Mouse (Mus musculus) liver, adult 2 months (tissue): ENCODE measurements around the gene Rhod.

Experiments
- CTCF ChIP-seq: fragments of 200-500 bp; IDR thresholded peaks from 2 replicates; pipeline ENCODE4 v1.5.1; 2011; ENCODE audit warnings: low read depth, low read length, control low read depth
- POLR2A ChIP-seq: fragments of 200-500 bp; IDR thresholded peaks from 2 replicates; pipeline ENCODE4 v1.6.1; 2011; ENCODE audit warnings: low read length, control low read depth; ENCODE audit not compliant: insufficient read depth; ENCODE audit errors: extremely low read depth

DNA sequence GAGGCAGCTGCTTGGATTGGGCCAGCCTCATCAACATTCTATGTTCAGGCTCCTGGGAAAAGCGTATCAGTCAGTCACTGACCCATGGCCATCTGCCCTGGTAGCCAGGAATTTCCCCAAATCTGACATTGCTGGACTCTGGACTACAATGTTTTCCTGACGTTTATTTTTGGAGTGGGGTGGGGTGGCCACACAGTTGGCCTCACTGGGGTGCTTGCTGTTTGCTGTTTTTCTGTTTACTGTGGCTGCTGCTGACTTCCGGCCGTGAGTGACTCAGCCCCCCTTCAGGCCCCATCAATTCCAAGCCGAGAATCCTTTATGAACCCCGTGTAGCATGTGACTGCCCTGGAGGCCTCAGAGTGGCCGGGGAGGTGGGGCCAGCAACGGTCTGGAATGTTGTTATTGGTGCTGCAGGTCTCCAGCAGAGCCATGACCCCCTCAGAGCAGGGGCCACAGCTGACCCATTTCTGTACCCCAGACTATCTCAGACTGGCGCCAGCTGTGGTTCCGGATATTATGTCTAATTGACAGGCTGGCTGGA is 2.5 kb upstream of the Rhod start:
- no peak for TF ChIP-seq CTCF
- 0 out of 2 replicates have a peak, but pooled peaks have one; percentile 20 for TF ChIP-seq POLR2A
